Mouse (Mus musculus) adrenal gland, postnatal 10 days (tissue): ENCODE measurements around the gene Nup188. TPM values are rescaled to one million over a fixed set of nuclear protein-coding genes. Genes with fewer than 3 reads are reported as not detected.

ENCODE experiments used
- DNase-seq: peaks from one replicate; pipeline ENCODE4 v3.0.0; 2021; ENCODE audit warnings: mixed read lengths
- total RNA-seq, 2 experiments: library from RNA; stranded (reverse); gene quantifications; 2 replicates each; pipeline ENCODE4 v1.2.3; 2021

The Nup188 gene
- total RNA-seq, 2 experiments from 2014 or later, result 37.9 to 45.3 TPM

DNA sequence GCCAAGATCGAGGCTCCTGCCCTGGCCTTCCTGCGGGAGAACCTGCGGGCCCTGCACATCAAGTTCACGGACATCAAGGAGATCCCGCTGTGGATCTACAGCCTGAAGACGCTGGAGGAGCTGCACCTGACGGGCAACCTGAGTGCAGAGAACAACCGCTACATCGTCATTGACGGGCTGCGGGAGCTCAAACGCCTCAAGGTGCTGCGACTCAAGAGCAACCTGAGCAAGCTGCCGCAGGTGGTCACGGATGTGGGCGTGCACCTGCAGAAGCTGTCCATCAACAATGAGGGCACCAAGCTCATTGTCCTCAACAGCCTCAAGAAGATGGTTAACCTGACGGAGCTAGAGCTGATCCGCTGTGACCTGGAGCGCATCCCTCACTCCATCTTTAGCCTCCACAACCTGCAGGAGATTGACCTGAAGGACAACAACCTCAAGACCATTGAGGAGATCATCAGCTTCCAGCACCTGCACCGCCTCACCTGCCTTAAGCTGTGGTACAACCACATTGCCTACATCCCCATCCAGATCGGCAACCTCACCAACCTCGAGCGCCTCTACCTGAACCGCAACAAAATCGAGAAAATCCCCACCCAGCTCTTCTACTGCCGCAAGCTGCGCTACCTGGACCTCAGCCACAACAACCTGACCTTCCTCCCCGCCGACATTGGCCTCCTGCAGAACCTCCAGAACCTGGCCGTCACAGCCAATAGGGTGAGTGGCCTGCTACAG, 29.4 kb upstream of the Nup188 start:
- DNase-seq, result no peak

DNA sequence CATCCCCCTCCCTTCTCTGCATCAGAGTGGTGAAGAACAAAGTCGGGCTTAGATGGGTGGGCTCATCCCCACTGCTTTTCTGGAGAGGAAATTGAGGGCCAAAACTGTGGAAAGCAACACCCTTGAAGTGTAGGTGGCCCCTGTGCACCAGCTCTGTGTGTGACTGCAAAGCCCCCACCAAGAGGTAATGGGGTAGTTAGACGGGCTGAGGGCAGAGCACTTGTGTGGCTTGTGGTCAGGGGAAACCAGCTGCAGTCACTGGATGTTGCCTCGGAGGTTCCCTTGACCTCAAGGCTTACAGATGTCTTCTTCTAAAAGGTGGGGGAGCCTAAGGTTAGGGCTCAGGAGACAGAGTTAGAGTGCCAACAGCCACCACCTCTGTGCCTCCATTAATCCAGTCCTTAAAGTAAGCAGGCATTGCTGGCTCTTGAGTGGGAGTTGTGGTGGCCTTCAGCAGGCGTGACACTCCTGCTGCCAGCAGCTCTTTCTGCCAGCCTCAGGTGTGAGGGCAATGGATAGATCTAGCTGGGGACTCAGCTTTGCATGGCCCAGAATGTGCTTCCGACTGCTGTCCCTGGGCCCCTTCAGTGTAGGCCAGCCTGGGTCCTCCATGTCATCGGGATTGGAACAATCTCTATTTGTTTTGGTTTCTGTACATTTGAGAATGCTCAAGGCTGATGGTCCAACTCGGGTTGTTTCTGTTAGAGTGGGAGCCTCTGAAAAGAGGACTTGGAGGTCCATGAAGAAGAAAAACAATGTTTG, 28.3 kb upstream of the Nup188 start:
- DNase-seq, result no peak

DNA sequence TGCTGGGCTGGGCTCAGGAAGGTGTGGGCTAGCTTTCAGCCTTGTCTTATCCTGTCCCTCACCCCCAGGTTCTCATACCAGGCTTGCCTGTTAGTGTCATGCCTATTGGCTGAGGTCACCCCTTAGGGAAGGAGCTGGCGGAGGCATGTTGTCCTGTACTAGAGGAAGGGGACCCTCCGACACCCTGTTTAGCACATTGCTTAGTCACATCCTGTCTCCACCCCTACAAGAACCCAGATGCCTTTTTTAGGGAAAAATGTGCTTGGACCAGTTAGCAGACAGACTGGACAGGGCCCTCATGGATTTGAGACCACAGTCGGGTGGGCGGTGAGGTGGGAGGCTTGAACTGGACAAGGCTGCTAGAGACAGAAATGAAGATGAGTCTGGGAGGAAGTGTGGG, 27.6 kb upstream of the Nup188 start:
- DNase-seq, result no peak

DNA sequence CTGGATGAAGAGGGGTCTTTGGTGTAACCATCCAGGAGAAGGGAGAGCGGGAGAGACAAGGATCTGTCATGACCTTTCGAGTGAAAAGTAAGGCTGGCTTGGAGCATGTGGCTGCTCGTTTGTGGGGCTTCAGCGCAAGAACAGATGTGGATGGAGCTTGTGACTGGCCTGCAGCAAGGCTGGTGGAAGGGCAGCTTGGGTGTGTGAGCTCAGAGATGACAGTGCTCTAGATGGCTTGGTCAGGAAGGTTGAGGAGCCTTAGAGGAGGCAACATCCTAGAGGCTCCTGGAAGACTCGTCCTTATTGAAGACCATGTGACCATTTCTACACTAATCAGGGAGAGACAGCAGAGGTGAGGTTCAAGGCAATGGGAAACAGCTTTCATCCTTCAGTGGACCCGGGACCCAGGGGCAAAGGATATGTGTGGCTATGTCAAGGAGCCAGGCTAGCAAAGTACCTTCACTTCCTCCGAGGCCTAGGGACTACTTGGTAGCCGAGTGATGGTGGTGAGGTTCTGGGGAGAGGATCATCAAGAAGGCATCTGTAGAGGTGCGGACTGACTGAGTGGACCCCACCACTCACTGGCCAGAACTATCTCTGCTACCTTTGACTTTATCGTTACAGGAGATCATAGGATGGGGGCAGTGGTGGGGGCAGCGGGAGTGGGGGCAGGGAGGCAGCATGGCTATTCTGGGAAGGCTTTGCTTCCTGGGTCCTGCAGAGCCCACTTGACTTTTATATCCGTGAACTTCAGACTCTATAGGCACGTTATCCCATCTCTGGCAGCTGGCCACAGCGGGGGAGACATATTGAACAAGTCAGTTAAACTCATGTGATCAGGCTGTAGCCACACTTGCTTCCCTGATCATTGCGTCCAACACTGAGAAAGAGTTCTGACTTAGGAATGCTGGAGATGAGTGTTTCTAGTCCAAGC, 26.8 kb upstream of the Nup188 start:
- DNase-seq, result no peak

DNA sequence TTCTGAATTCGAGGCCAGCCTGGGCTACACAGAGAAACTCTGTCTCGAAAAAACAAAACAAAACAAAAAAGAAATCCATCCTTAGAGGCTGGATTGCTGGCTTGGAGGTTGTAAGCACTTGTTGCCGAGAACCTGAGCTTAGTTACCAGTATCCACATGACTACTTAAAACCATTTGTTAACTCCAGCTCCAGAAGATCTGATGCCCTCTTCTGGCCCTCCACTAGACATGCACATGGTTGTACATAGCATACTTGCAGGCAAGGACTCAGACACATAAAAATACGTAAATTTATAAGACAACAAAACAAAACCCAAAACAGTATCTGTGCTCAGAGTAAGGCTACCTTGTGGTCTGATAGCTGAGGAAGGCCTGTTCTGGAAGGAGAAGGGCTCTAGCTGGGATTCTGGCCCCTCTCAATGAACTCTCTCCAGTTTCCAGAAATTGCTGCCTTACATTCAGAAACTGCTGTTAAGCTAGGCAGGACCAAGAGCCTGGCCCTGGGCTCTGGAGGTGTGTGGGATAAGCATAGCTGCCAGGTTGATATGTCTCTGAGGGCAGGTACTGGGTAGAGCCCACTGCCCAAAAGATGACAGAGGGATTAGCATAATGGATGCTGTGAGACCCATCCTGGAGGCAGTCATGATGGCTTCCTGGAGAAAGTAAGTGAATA, 25.0 kb upstream of the Nup188 start:
- no peak for DNase-seq

DNA sequence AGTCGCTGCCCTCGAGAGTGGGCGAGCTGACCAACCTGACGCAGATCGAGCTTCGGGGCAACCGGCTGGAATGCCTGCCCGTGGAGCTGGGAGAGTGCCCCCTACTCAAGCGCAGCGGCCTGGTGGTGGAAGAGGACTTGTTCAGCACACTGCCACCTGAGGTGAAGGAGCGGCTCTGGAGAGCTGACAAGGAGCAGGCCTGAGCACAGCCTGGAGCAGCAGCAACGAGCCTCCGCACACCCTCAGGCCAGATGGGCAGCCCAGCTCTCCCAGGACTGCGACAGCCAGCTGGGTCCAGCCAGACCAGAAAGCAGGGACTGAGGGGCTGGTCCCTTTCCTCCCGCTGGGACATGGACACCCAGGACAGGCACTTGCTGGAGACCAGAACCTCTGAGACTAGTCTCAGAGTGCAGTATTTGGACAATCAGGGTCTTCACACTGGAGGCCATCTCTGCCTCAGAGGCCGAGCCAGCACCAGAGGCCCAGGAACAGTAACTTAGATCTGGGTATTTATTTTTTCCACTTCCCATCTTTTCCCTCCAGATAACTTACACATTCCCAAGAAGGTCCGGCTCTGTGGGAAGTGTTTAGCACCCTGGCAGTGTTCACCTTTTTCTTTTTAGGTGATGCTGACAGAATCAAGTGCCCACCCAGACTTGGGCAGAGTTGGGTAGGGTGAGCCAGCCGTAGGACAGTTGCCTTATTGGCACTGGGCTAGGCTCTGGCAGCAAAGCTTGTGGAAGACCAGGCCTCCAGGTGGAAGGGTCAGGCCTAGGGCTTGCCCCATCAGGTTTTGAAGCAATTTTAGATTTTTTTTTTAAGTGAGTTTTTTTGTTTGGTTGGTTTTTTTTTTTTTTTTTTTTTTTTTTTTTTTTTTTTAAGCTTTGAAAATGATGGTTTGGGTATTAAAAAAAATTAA, 24.0 kb upstream of the Nup188 start:
- DNase-seq, result no peak

DNA sequence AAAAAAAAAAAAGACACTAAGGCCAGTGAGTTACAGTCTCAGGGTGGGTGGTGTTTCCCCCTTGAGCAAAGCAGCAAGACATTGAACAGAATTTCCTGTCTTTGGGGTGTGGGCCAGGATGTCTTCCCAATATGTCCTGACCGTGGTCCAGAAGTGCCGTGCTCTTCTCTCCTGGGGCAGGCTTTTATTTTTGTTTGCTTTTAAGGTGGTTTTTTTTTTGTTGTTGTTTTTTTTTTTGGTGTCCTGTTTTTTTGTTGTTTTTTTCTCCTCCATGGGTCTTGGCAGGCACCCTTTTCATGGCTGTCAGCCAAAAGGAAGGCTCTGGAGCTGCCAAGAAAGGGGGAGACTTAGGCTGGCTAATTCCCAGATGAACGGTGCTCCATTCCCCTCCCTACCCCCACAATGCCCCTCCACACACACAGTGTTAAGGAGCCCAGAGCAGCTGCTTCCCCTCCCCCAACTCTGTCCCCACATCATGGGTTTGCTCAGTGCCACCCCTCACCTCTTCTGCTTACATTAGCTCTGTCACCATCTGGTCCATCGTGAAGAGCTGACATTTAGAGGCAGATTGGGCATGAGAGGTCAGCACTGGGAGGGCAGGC, 23.3 kb upstream of the Nup188 start:
- DNase-seq, result peak; percentile 82

DNA sequence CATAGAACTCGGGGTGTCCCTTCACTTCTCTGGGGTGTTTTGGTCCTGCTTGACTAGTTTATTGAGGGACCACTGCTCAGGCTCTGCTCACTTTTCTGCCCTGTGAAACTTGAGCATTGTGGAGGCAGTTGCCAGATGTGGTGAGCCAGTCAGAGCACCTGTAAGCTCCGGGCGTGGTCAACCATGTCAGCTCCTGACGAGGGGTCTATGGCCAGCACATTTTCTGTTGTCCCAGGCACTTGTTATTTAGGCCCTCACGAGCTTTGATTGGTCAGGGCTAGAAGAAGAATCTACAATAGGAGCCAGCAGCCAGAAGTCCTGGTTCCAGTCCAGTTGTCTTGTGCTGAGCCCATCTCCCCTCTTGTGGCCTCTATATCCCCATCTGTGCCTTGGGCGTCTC, 22.4 kb upstream of the Nup188 start:
- DNase-seq, result no peak

DNA sequence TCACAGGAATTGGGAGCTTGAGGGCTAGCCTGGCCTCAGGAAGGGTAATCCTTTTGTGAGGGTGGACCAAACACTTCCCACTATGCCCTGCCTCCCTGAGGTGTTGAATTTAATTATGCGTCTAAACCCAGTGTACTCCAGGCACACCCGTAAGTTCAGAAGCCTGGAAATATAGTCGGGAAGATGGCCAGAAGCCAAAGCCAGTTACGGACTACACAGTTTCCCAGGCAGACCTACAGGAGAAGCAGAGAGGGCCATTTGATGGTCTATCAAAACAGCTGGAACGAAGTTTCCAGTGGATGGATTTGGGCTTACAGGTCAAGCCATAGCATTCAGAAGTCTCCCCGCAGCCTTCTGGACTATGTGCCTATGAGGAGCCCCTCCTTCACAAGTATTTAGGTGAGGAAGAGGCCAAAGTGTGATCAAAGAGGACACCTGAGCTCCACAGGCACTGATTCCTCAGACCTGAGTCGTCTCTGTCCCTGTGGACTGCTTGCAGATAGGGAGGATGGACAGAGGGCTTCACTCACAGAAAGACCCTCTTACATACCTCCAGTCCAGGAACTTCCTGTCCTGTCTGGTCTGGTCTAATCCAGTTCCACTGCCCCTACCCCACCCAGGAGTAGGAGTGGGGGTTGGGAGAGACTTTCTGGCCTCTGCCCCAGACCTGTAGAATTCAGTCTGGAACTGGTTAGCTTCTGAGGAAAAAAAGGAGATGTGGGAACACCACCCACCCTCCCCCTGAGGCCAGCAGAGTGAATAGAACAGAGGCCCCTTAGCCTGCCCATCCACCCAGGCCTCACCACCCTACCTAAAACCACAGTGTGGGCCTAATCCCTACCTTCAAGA, 21.3 kb upstream of the Nup188 start:
- DNase-seq, result no peak

DNA sequence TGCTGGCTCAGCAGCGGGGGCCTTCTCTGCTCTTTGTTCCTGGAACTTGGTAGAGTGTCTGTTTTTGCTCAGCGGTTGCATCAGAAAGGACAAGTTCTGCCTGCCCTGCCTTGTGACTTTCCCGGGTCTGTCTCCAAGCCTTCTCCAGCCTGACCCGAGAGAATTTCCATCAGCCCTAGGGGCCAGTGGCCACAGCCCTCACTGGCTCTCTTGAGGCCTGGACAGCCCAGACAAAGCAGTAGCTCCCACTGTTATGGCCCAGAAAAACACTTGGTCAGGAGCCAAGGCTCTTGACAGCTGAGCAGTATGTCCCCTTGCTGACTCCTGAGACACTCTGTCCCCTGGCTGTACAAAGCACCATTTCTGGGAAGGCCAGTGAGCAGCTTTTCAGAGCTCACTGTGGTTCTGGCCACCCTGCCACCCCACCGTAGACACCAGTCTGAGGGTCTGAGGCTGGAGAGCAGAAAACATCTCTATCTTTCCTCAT, 20.4 kb upstream of the Nup188 start, which contains the start of gene Phyhd1:
Gene Phyhd1, plus strand, starts transcription at position 437 of the 487 bp plus-strand sequence.
- DNase-seq, result peak; percentile 84

DNA sequence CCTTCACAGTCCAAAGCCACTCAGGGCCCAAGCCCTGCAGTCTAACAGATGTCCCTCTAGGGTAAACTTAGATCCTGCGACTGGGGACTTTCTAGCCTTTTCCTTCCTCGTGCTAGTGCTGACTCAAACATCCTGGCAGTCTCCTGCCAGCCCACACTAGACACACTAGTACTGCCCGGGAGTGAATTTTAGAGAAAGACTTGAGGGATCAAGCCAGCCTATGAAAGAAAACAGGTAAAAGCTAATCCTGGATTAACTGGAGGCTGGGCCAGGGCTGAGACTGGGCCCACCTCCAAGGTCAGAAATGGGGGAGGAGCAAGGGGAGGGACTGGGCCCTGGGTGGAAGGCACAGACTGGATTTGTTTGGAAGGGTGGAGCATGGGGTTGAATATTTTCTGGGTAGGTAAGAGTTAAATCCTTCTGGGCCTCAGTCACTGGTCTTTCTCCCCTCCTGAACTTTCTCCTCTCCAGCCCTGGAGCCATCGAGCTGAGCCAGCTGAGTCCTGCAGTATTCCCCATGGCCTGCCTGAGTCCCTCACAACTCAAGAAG, 19.7 kb upstream of the Nup188 start:
- DNase-seq, result peak; percentile 86

DNA sequence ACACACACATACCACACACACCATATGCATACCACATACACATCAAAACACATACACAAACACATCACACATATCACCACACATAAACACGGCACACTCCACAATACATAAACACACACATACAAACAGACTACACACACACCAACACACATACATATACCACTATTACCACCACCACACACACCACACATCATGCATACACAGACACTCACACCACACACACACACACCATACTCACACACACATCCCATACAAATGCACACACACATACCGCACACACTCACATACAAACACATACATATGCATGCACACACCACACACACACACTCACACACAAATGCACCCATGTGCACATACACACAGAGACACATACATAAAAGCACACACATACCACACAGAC, 18.7 kb upstream of the Nup188 start:
- DNase-seq, result no peak

DNA sequence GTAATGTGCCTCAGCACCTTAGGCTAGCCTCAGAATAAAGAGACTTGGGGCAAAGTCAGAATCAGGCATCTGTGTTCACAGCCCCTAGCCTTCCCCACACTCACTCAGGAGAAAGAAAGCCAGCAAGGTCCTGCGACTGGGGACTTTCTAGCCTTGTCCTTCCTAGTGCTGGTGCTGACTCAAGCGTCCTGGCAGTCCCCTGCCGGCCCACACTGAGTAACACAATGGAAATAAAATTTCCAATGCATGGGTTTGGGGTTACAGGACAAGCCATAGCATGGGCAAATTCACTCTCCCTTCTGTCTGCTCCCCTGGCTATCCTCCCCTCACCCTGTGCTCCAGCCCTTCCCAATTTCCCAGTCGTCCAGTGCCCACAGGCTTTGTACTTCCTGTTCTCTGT, 17.8 kb upstream of the Nup188 start:
- DNase-seq, result no peak

DNA sequence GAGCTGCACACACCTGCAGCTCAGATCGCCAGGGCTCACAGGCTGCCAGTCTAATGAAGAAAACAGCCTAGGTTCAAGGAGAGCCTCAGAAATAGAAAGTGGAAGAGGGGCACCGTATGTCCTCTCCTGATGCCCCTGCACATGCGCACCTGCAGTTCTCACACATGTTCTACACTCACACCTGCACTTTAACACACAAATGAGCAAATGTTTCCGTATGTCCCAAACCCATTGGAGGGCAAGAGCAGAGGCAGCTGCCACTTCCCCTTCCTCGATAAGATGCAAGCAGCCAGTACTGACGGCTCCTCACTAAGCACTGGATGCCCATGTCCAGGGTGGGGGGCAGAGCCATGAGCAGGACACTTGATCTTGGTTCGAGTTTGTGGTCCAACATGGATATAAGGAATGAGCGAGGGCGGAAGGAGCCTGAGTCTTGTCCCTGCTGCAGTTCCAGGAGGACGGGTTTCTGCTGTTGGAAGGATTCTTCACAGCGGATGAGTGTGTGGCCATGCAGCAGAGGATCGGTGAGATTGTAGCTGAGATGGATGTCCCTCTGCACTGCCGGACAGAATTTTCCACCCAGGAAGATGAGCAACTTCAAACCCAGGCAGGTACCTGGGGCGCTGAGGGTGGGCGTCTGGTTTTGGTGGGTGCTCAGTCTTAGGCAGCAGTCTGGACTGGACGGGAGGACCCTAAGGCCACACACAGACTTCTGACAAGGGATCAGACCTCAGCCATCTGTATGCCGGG, 16.8 kb upstream of the Nup188 start:
- DNase-seq, result no peak

DNA sequence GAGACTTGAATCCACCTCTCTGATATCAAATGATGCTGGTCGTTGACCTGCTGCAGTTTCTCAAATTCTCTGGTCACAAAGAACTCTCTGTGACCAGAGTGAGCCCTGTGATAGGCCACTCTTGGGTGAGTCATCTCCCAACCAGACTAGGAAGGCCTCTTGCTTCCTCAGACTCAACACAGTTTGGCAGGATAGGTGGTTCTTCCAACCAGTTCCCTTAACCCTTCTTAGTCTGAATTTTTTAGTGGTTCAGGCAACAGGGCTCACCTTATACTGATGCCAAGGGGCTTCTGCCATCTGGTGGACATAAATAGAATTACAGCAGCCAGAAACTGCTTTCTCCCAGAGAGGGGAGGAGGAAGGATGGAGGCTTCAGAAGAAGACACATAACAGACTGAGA, 16.1 kb upstream of the Nup188 start:
- DNase-seq, result peak; percentile 77

DNA sequence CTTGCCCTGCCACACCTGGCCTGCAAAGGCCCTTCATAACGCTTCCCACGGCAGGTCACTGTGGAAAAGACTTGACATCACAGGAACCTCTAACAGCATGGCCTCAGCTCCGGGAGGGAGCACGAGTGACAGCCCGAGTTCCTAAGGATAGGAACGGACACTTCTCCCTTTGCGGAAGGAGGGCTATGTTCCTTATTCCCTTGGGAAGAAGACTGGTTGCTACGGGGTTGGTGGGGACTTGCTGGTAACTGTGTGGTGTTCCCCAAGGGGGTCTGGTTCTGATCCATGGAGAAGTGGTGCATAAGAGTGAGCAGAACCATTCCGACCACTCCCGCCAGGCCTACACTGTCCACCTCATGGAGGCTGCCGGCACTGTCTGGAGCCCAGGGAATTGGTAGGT, 5.5 kb upstream of the Nup188 start, which contains the start of gene Gm28038:
Gene Gm28038, plus strand, starts transcription at position 301 of the 400 bp plus-strand sequence.
- no peak for DNase-seq

DNA sequence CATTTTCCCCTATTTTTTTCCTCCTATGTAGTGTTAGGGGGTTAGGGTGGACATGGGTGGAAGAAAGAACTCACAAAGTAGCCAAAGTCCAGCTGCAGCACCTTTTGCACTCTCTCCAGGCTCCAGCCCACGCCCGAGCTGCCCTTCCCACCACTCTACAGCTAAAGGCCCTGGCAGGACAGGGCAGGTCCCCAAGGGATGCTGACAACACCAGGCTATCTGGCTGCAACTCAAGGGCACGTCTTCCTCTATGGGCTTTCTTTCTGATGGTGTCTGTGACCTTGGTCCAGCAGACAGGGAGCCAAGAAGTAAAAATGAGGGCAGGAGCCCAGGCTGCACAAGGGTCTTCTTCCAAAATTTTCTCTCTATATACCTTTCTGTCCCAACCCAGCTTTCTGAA, 4.5 kb upstream of the Nup188 start:
- DNase-seq, result peak; percentile 80

DNA sequence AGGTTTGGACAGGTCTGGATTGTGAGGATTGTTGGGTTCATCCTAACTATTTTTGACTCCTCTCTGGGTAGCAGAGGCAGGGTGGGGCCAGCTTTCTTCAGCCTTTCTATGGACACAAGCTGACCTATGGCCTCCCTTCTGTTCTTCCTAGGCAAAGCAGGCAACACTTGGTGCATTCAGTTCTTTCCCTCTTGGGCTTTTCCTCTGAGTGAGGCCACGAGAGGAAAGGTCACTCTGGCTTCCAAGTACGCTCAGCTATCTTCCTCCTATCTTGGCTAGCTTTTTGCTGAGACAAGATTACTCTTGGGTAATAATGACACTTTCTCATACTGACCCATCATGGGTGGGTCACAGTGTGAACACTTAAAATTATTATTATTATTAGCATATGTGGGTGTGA, 3.0 kb upstream of the Nup188 start:
- DNase-seq, result peak; percentile 38
